Mouse (Mus musculus): ENCODE results near the gene Zbtb4.

DNA sequence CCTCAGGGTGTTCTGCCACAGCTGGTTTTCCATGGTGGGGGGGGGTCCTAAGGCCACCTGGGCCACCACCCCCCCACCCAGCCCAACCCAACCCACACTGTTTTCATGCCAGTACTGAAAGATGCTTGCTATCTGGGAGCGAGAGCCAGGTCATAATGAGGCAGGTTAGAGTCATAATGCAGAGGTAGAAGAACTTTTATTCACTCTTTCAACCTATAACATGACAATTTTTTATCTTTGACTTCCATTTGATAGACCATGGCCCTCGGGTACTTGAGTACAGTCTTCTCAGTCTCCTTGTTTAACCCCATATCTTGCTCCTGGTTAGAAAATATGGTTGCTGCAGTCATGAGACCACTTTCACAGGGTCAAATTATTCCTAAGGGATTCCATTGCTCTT lies 52.7 kb downstream of the Zbtb4 start, which contains the start of gene Spem2:
- TF ChIP-seq CTCF (IDR thresholded peaks at IDR 0.05) (no peak), EP300 (IDR thresholded peaks at IDR 0.05) (no peak)

All from lung, postnatal 0 days (tissue).